Mouse (Mus musculus) cerebellum, adult 18-20 months (tissue): ENCODE measurements around the gene 1110002E22Rik.

Experiments
- DNase-seq, 2 experiments: peaks; one replicate each; pipeline ENCODE4 v3.0.0; 2021

Gene 1110002E22Rik

GRCm38 (mm10) chr3:138064732-138065645 lies at the start of gene 1110002E22Rik:
Gene 1110002E22Rik, plus strand, starts transcription at chr3:138065052.
- no peak for DNase-seq

GRCm38 (mm10) chr3:138016810-138017209 lies 48.0 kb upstream of the 1110002E22Rik start:
- no peak for DNase-seq

GRCm38 (mm10) chr3:138022003-138022402 lies 42.8 kb upstream of the 1110002E22Rik start:
- DNase-seq, result no peak

- no peak for DNase-seq
Observed at GRCm38 (mm10) chr3:138022651-138023050, 42.2 kb upstream of the 1110002E22Rik start.

- peak; percentile 82 to 92 for DNase-seq
Observed at GRCm38 (mm10) chr3:138026286-138026685, 38.6 kb upstream of the 1110002E22Rik start.

GRCm38 (mm10) chr3:138027575-138028362 lies 37.1 kb upstream of the 1110002E22Rik start:
- DNase-seq, result no peak

GRCm38 (mm10) chr3:138029351-138029750 lies 35.5 kb upstream of the 1110002E22Rik start:
- peak; percentile 79 to 91 for DNase-seq

GRCm38 (mm10) chr3:138030563-138030962 lies 34.3 kb upstream of the 1110002E22Rik start:
- DNase-seq, result no peak

GRCm38 (mm10) chr3:138033986-138034385 lies 30.9 kb upstream of the 1110002E22Rik start:
- no peak for DNase-seq

- DNase-seq, result no peak
Observed at GRCm38 (mm10) chr3:138040938-138041337, 23.9 kb upstream of the 1110002E22Rik start.

- no peak for DNase-seq
Observed at GRCm38 (mm10) chr3:138041591-138042301, 23.1 kb upstream of the 1110002E22Rik start.

GRCm38 (mm10) chr3:138043316-138043715 lies 21.5 kb upstream of the 1110002E22Rik start:
- DNase-seq, result no peak

- DNase-seq, result no peak
Observed at GRCm38 (mm10) chr3:138049555-138049954, 15.3 kb upstream of the 1110002E22Rik start.

- no peak for DNase-seq
Observed at GRCm38 (mm10) chr3:138050772-138051171, 14.1 kb upstream of the 1110002E22Rik start.

- no peak for DNase-seq
Observed at GRCm38 (mm10) chr3:138051431-138051830, 13.4 kb upstream of the 1110002E22Rik start.

- DNase-seq, result peak in 1 of 2 experiments; percentile 13
Observed at GRCm38 (mm10) chr3:138053969-138054368, 10.9 kb upstream of the 1110002E22Rik start.

GRCm38 (mm10) chr3:138056976-138057375 lies 7.9 kb upstream of the 1110002E22Rik start:
- no peak for DNase-seq

GRCm38 (mm10) chr3:138058226-138058625 lies 6.6 kb upstream of the 1110002E22Rik start:
- DNase-seq, result no peak

GRCm38 (mm10) chr3:138060429-138060828 lies 4.4 kb upstream of the 1110002E22Rik start:
- DNase-seq, result no peak

GRCm38 (mm10) chr3:138061205-138061911 lies 3.5 kb upstream of the 1110002E22Rik start:
- no peak for DNase-seq

GRCm38 (mm10) chr3:138062673-138063072 lies 2.2 kb upstream of the 1110002E22Rik start:
- no peak for DNase-seq

- DNase-seq, result peak; percentile 43 to 61
Observed at GRCm38 (mm10) chr3:138063731-138064329, 1.0 kb upstream of the 1110002E22Rik start.
